Mouse (Mus musculus) C2C12 (cell line): Measurements from ENCODE around the gene Itgb1.

Experiments used
- CTCF ChIP-seq: IDR thresholded peaks from one replicate; pipeline ENCODE4 v1.5.1; 2011; ENCODE audit not compliant: control insufficient read depth, insufficient read depth, insufficient read length
- FOSL1 ChIP-seq: IDR thresholded peaks from one replicate; pipeline ENCODE4 v1.8.0; 2011; ENCODE audit warnings: mild to moderate bottlenecking, low read length; ENCODE audit not compliant: poor library complexity, insufficient read depth, severe bottlenecking
- MAX ChIP-seq: IDR thresholded peaks from one replicate; pipeline ENCODE4 v1.6.1; 2011; ENCODE audit warnings: mild to moderate bottlenecking, control low read depth
- MYOG ChIP-seq: IDR thresholded peaks from one replicate; pipeline ENCODE4 v1.6.1; 2011; ENCODE audit not compliant: control insufficient read depth, insufficient read length; ENCODE audit errors: extremely low read depth

DNA sequence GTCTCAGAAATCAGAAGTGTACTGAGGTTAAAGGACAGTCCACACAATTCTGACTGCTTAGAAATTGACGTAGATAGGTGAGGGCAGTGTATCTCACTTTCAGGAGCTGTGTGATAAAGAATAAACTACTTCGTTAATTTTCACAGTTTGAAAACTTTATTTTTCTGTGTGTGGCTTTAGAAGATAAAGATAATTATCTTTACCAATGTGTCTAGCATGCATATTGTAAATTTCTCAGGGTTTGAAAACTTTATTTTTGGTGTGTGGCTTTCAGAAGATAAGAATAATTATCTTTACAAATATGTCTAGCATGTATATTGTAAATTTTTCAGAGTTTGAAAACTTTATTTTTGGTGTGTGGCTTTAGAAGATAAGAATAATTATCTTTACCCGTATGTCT lies 3.2 kb downstream of the Itgb1 start:
- TF ChIP-seq CTCF (no peak), MAX (no peak), MYOG (no peak), FOSL1 (no peak)
